Mouse (Mus musculus) lung, postnatal 4 days (tissue): Measurements from ENCODE around the gene Cpt1b.
A peak's percentile ranks its signal among the peaks of the same experiment; 100 is the strongest.

Experiments
- DNase-seq, 2 experiments: peaks; one replicate each; pipeline ENCODE4 v3.0.0; 2021

The Cpt1b gene

GRCm38 (mm10) chr15:89377938-89378828, 47.5 kb downstream of the Cpt1b start:
- no peak for DNase-seq

GRCm38 (mm10) chr15:89377362-89377761, 48.3 kb downstream of the Cpt1b start:
- no peak for DNase-seq

DNA sequence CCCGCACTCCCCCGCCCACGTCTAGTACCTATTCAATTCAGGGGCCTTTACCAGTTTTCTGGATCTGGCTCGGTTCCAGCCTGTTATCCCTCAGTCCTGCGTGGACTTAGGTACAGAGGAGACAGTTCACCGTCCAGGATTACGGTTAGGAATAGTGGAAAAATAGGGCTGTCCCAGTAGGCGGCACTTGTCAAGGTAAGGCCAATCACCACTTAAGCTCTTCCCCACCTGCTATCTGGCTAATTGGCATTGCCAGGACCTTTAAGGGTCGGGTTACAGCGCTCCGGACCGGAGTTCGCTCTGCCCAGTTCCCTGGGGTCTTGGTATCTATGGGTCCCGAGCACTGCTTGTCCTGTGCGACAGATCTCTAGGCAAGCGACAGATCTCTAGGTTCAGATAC, 48.7 kb downstream of the Cpt1b start, which contains the start of gene Tymp:
TSS of gene Tymp (minus strand) at position 83 of the 400 bp plus-strand sequence.
- no peak for DNase-seq

- DNase-seq, result no peak
Observed at GRCm38 (mm10) chr15:89376040-89376439, 49.6 kb downstream of the Cpt1b start.

GRCm38 (mm10) chr15:89374801-89375534, 50.7 kb downstream of the Cpt1b start:
- no peak for DNase-seq

GRCm38 (mm10) chr15:89374340-89374739, 51.3 kb downstream of the Cpt1b start:
- DNase-seq, result no peak

GRCm38 (mm10) chr15:89373762-89374248, 51.9 kb downstream of the Cpt1b start, which contains the start of gene Sco2:
Gene Sco2, minus strand, starts transcription at chr15:89373846.
- DNase-seq, result peak; percentile 92 to 95

DNA sequence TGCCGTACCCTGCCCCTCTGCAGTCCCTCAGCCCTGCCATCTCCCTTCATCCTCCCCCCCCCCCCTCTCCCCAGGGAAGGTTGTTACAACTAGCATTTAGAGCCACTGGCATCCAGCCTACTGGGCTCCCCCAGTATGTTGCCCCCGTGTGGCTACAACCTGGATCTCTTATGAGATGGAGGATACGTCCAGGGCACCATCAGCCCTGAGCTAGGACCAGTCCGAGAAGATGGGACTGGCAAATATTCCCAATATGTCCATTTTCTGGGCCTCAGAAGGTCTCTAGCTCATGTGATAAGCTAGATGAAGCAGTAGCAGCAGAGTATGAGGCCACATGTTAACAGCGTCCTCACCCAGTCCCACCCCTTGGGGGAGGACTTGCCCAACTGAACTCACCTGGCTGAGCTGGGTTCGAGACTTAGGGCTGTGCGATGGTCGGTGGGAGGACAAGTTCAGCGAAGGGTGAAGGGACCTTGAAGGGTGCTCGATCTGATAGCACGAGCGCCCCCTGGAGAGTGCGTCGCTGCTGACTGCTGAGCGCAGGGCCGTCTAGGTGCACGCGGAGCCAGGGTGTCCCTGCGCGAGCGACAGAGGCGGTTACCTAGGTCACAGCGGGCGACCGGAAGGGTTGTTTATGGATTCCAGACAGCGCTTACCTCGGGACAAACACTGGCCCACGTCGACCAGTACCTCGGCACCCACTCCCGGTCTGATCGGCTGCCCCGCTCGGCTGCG, 52.5 kb downstream of the Cpt1b start:
- DNase-seq, result peak; percentile 89 to 91

- peak in 1 of 2 experiments; percentile 12 for DNase-seq
Observed at GRCm38 (mm10) chr15:89372536-89372935, 53.1 kb downstream of the Cpt1b start.

- DNase-seq, result peak in 1 of 2 experiments; percentile 28
Observed at GRCm38 (mm10) chr15:89372068-89372467, 53.6 kb downstream of the Cpt1b start.
